Mouse (Mus musculus): Measurements from ENCODE around the gene Sarm1. TPM values are rescaled to one million over a fixed set of nuclear protein-coding genes. Genes with fewer than 3 reads are reported as not detected.
A peak's percentile ranks its signal among the peaks of the same experiment; 100 is the strongest.

Sarm1 gene
- polyA plus RNA-seq, 1 experiment, result 2.0 TPM

GRCm38 (mm10) chr11:78531046-78531445 is 33.5 kb upstream of the Sarm1 start:
- H3K27ac ChIP-seq (ENCODE audit: insufficient read depth, low read depth, low read length), result no peak overlapping the region
- TF ChIP-seq CTCF (IDR thresholded peaks at IDR 0.05; ENCODE audit: low read depth, low read length), result no peak
- no peak for TF ChIP-seq POLR2A (IDR thresholded peaks at IDR 0.05; ENCODE audit: borderline replicate concordance, low read depth, low read length)
- no peak overlapping the region for H3K4me3 ChIP-seq (ENCODE audit: insufficient read depth, low read length)
- peaks cover 7% of the 10 kb centered on the region for H3K4me1 ChIP-seq (ENCODE audit: control insufficient read depth, insufficient read depth, low read length)

- Histone ChIP-seq H3K4me3 (ENCODE audit: insufficient read depth, low read length) (no peak overlapping the region), H3K27ac (ENCODE audit: insufficient read depth, low read depth, low read length) (no peak overlapping the region), H3K4me1 (ENCODE audit: control insufficient read depth, insufficient read depth, low read length) (peaks cover 10% of the 10 kb centered on the region)
- no peak for TF ChIP-seq CTCF (IDR thresholded peaks at IDR 0.05; ENCODE audit: low read depth, low read length)
- no peak for TF ChIP-seq POLR2A (IDR thresholded peaks at IDR 0.05; ENCODE audit: borderline replicate concordance, low read depth, low read length)
Observed at GRCm38 (mm10) chr11:78530001-78530400, 32.4 kb upstream of the Sarm1 start.

GRCm38 (mm10) chr11:78528714-78529113 is 31.2 kb upstream of the Sarm1 start:
- H3K27ac ChIP-seq (ENCODE audit: insufficient read depth, low read depth, low read length), result no peak overlapping the region
- no peak for TF ChIP-seq CTCF (IDR thresholded peaks at IDR 0.05; ENCODE audit: low read depth, low read length)
- no peak for TF ChIP-seq POLR2A (IDR thresholded peaks at IDR 0.05; ENCODE audit: borderline replicate concordance, low read depth, low read length)
- no peak overlapping the region for H3K4me3 ChIP-seq (ENCODE audit: insufficient read depth, low read length)
- peaks cover 10% of the 10 kb centered on the region for H3K4me1 ChIP-seq (ENCODE audit: control insufficient read depth, insufficient read depth, low read length)

GRCm38 (mm10) chr11:78524838-78525237 is 27.3 kb upstream of the Sarm1 start:
- peaks cover 6% of the 10 kb centered on the region; the same call in 1 of the 2 replicates for H3K4me1 ChIP-seq (ENCODE audit: control insufficient read depth, insufficient read depth, low read length)
- TF ChIP-seq CTCF (IDR thresholded peaks at IDR 0.05; ENCODE audit: low read depth, low read length) (no peak), POLR2A (IDR thresholded peaks at IDR 0.05; ENCODE audit: borderline replicate concordance, low read depth, low read length) (no peak)
- no peak overlapping the region for H3K4me3 ChIP-seq (ENCODE audit: insufficient read depth, low read length)
- no peak overlapping the region for H3K27ac ChIP-seq (ENCODE audit: insufficient read depth, low read depth, low read length)

GRCm38 (mm10) chr11:78523241-78523955 is 25.8 kb upstream of the Sarm1 start:
- Histone ChIP-seq H3K4me3 (ENCODE audit: insufficient read depth, low read length) (no peak overlapping the region), H3K4me1 (ENCODE audit: control insufficient read depth, insufficient read depth, low read length) (peaks cover 6% of the 10 kb centered on the region; the same call in 1 of the 2 replicates), H3K27ac (ENCODE audit: insufficient read depth, low read depth, low read length) (no peak overlapping the region)
- TF ChIP-seq POLR2A (IDR thresholded peaks at IDR 0.05; ENCODE audit: borderline replicate concordance, low read depth, low read length), result no peak
- no peak for TF ChIP-seq CTCF (IDR thresholded peaks at IDR 0.05; ENCODE audit: low read depth, low read length)

GRCm38 (mm10) chr11:78522481-78522997 is 25.0 kb upstream of the Sarm1 start:
- Histone ChIP-seq H3K4me3 (ENCODE audit: insufficient read depth, low read length) (no peak overlapping the region), H3K27ac (ENCODE audit: insufficient read depth, low read depth, low read length) (no peak overlapping the region), H3K4me1 (ENCODE audit: control insufficient read depth, insufficient read depth, low read length) (peaks cover 6% of the 10 kb centered on the region; the same call in 1 of the 2 replicates)
- TF ChIP-seq CTCF (IDR thresholded peaks at IDR 0.05; ENCODE audit: low read depth, low read length) (no peak), POLR2A (IDR thresholded peaks at IDR 0.05; ENCODE audit: borderline replicate concordance, low read depth, low read length) (no peak)

- no peak for TF ChIP-seq CTCF (IDR thresholded peaks at IDR 0.05; ENCODE audit: low read depth, low read length)
- no peak for TF ChIP-seq POLR2A (IDR thresholded peaks at IDR 0.05; ENCODE audit: borderline replicate concordance, low read depth, low read length)
- Histone ChIP-seq H3K27ac (ENCODE audit: insufficient read depth, low read depth, low read length) (no peak overlapping the region), H3K4me1 (ENCODE audit: control insufficient read depth, insufficient read depth, low read length) (peaks cover 6% of the 10 kb centered on the region; the same call in 1 of the 2 replicates), H3K4me3 (ENCODE audit: insufficient read depth, low read length) (no peak overlapping the region)
Observed at GRCm38 (mm10) chr11:78521880-78522279, 24.3 kb upstream of the Sarm1 start.

- no peaks in the 10 kb centered on the region for H3K4me1 ChIP-seq (ENCODE audit: control insufficient read depth, insufficient read depth, low read length)
- H3K27ac ChIP-seq (ENCODE audit: insufficient read depth, low read depth, low read length), result no peak overlapping the region
- no peak overlapping the region for H3K4me3 ChIP-seq (ENCODE audit: insufficient read depth, low read length)
- TF ChIP-seq POLR2A (IDR thresholded peaks at IDR 0.05; ENCODE audit: borderline replicate concordance, low read depth, low read length) (no peak), CTCF (IDR thresholded peaks at IDR 0.05; ENCODE audit: low read depth, low read length) (no peak)
Observed at GRCm38 (mm10) chr11:78518931-78519330, 21.4 kb upstream of the Sarm1 start.

GRCm38 (mm10) chr11:78515549-78516325 is 18.2 kb upstream of the Sarm1 start:
- no peak overlapping the region for H3K27ac ChIP-seq (ENCODE audit: insufficient read depth, low read depth, low read length)

More at GRCm38 (mm10) chr11:78515549-78516325, 18.2 kb upstream of the Sarm1 start:
- TF ChIP-seq POLR2A (IDR thresholded peaks at IDR 0.05; ENCODE audit: borderline replicate concordance, low read depth, low read length), result no peak
- TF ChIP-seq CTCF (IDR thresholded peaks at IDR 0.05; ENCODE audit: low read depth, low read length), result 0 out of 2 replicates have a peak, but pooled peaks have one; percentile 27
- H3K4me1 ChIP-seq (ENCODE audit: control insufficient read depth, insufficient read depth, low read length), result peaks cover 9% of the 10 kb centered on the region
- H3K4me3 ChIP-seq (ENCODE audit: insufficient read depth, low read length), result no peak overlapping the region
